Mouse (Mus musculus): Measurements from ENCODE around the gene Gipc3. TPM values are rescaled to one million over a fixed set of nuclear protein-coding genes. Genes with fewer than 3 reads are reported as not detected.
A peak's percentile ranks its signal among the peaks of the same experiment; 100 is the strongest.

The Gipc3 gene
- polyA plus RNA-seq, 1 experiment = 4.1 TPM

DNA sequence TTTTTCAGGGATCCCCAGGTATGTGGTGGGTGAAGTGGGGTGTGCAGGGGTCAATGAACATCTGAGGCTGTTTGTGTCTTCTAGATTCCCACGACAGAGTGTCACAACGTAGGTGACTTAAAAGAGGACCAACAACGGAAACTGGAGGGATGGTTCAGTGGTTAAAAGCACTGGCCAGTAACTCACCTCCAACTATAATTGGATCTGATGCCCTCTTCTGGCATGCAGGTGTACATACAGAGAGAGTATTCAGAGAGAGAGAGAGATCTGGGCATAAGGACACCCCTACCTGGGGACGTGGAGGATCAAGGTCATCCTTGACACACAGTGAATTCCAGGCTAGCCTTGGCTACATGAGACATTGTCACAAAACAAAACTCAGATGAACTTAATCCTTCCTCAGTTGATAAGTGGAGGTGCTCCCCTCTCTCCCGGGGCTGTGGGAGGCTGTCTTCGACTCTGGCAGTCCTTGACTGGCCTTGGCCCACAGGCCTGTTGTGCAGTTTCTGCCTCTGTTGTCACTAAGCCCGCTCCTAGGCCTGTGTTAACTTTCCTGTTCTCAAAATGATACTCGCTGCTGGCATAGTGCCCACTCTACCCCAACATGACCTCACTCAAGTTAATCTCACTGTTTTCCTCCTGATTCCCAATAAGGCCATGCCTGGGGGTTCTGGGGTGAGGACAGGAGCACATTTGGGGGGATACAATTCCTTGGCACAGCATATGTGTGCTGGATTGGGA is 1.5 kb upstream of the Gipc3 start:
- TF ChIP-seq POLR2A (IDR thresholded peaks at IDR 0.05; ENCODE audit: control insufficient read depth, low read depth, low read length) = no peak
- Histone ChIP-seq H3K36me3 (ENCODE audit: control insufficient read depth, insufficient read depth, low read length) (no peaks in the 10 kb centered on the region), H3K27me3 (ENCODE audit: control insufficient read depth, insufficient read depth, low read length) (no peaks in the 10 kb centered on the region), H3K4me3 (ENCODE audit: control insufficient read depth, low read depth, low read length) (no peak overlapping the region), H3K27ac (ENCODE audit: control insufficient read depth, insufficient read depth, low read depth, low read length) (peak overlapping the region; percentile 19; the same call in 1 of the 2 replicates), H3K4me1 (ENCODE audit: control insufficient read depth, insufficient read depth, low read length) (peaks cover 37% of the 10 kb centered on the region)

DNA sequence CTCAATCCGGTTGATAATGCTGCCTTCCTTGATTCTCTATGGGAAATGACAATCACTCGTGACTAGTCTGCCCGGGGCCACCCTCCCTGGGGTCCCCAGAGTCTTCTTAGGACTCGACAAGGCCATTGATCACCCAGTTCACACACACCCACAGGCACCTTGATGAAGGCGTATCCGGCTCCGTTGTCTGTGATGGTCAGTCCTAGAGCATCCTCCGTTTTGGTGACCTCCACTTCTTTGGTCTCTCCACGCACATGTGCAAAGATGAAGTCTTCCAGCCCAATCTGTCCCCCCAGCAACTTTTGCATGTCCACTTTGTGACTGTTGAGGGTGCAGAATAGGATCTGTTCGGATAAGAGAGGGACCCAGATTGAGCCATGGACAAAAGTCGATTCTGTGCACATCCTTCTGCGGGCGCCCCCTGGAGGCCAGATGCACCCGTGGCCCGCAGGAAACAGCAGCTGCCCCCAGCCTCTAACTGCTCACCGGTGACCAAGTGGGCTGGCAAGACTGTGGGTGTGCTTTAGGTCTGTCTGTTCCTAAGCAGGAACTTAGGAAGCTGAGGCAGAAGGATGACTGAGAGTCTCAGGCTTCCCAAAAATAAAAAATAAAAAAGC is 1.6 kb downstream of the Gipc3 start:
- no peak overlapping the region for H3K4me3 ChIP-seq (ENCODE audit: control insufficient read depth, low read depth, low read length)
- H3K27me3 ChIP-seq (ENCODE audit: control insufficient read depth, insufficient read depth, low read length) = no peaks in the 10 kb centered on the region
- peaks cover 45% of the 10 kb centered on the region for H3K4me1 ChIP-seq (ENCODE audit: control insufficient read depth, insufficient read depth, low read length)
- no peaks in the 10 kb centered on the region for H3K36me3 ChIP-seq (ENCODE audit: control insufficient read depth, insufficient read depth, low read length)
- TF ChIP-seq POLR2A (IDR thresholded peaks at IDR 0.05; ENCODE audit: control insufficient read depth, low read depth, low read length) (no peak), CTCF (IDR thresholded peaks at IDR 0.05; ENCODE audit: control insufficient read depth, insufficient read depth, insufficient replicate concordance, low read depth, low read length) (peak; percentile 64)
- H3K27ac ChIP-seq (ENCODE audit: control insufficient read depth, insufficient read depth, low read depth, low read length) = no peak overlapping the region

DNA sequence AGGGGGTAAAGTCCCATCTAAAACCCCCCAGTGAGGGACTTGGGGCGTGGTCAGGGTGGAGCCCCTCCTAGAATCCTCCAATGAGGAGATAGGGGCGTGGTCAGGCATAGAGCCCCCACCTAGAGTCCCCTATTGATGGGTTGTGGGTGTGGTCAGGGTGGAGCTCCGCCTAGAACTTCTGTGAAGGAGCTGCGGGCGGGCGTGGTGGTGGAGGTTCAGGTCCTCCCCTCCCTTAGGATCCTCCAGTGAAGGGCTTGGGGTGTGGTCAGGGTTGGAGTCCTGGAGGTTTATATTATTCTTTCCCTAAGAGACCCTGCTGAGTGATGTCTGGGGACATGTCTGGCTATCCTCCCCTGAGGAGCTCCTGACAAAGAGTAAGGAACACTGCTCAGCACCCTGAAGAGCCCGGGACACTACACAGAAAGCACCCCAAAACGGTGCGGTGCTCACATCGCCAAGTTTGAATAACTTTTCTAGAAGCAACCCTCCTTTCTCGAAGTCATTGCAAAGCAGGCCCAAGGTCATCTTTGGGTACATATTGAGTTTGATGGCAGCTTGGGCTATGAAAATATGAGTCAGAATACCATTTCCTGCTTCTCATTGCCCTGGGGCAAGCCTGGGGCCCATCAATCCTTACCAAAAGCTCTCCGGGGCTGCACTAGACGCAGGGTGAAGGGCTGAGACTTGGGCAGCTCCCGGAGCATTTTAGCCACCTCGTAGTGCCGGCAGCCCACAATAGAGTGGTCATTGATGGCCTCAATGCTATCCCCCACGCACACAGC is 2.3 kb downstream of the Gipc3 start:
- TF ChIP-seq CTCF (IDR thresholded peaks at IDR 0.05; ENCODE audit: control insufficient read depth, insufficient read depth, insufficient replicate concordance, low read depth, low read length) = no peak
- TF ChIP-seq POLR2A (IDR thresholded peaks at IDR 0.05; ENCODE audit: control insufficient read depth, low read depth, low read length) = no peak
- Histone ChIP-seq H3K27ac (ENCODE audit: control insufficient read depth, insufficient read depth, low read depth, low read length) (no peak overlapping the region), H3K4me3 (ENCODE audit: control insufficient read depth, low read depth, low read length) (no peak overlapping the region), H3K36me3 (ENCODE audit: control insufficient read depth, insufficient read depth, low read length) (no peaks in the 10 kb centered on the region), H3K4me1 (ENCODE audit: control insufficient read depth, insufficient read depth, low read length) (peaks cover 45% of the 10 kb centered on the region), H3K27me3 (ENCODE audit: control insufficient read depth, insufficient read depth, low read length) (no peaks in the 10 kb centered on the region)

DNA sequence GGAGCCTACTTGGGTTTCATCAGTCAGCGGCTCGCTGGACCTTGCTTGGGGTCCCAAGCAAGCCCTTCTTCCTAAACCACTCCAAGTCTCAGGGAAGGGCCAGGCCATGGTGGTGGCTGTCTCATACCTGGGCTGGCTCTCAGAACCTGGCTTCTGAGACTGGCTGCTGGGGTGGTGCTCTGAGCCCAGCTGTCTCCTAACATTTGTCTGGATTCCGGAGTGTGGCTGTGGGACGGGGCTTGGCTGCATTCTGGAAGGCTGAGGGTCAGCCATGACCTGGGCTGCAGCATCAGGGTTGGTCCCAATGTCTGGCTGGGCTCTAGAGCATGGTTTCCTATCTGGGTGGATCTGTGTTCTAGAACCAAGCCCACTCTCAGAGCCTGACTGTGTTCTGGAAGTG is 6.5 kb downstream of the Gipc3 start:
- H3K27me3 ChIP-seq (ENCODE audit: control insufficient read depth, insufficient read depth, low read length) = no peaks in the 10 kb centered on the region
- H3K4me1 ChIP-seq (ENCODE audit: control insufficient read depth, insufficient read depth, low read length) = peaks cover 43% of the 10 kb centered on the region
- TF ChIP-seq POLR2A (IDR thresholded peaks at IDR 0.05; ENCODE audit: control insufficient read depth, low read depth, low read length) (no peak), CTCF (IDR thresholded peaks at IDR 0.05; ENCODE audit: control insufficient read depth, insufficient read depth, insufficient replicate concordance, low read depth, low read length) (no peak)
- H3K4me3 ChIP-seq (ENCODE audit: control insufficient read depth, low read depth, low read length) = no peak overlapping the region
- H3K36me3 ChIP-seq (ENCODE audit: control insufficient read depth, insufficient read depth, low read length) = no peaks in the 10 kb centered on the region
- H3K27ac ChIP-seq (ENCODE audit: control insufficient read depth, insufficient read depth, low read depth, low read length) = no peak overlapping the region

DNA sequence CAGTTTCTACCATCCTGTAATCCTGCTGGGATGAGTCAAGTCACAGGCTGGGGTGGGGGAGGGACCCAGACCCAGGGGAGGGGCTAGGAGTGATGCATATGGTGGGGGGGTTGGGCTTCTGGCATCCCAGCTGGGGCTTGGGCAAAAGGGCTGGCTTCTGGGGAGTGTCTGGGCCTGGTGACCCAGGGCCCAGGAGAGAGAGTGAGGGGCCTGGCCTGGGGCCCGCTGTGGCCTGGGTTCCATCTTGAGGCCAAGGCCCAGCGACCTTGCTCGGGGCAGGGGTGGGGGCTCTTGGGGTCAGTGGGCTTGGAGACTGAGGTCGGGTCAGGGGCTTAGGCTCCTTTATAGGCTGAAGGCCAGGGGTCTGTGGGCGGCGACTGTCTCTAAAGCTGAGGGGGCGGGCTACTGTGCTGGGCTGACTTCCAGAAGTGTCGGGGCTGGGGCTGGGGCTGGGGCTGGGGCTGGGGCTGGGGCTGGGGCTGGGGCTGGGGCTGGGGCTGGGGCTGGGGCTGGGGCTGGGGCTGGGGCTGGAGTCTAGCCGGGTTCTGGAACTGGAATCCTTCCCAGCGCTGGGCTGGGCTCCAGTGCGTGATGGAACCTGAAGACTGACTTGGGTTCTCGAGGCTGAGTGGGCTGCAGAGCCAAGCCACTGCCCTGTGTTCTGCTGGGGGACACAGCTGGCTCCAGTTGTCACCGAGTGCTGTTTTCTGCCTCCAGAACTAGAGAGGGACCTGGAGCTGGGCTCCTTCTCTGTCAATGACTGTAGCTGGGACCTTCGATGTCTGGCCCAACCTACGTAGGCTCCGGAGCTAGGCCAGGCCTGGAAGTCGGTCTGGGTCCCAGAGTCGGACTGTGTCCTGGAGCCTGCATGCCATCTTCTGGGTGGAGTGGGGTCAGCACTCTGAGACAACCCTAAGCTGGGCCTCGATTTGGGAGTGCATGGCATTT is 7.4 kb downstream of the Gipc3 start:
- TF ChIP-seq POLR2A (IDR thresholded peaks at IDR 0.05; ENCODE audit: control insufficient read depth, low read depth, low read length) (no peak), CTCF (IDR thresholded peaks at IDR 0.05; ENCODE audit: control insufficient read depth, insufficient read depth, insufficient replicate concordance, low read depth, low read length) (no peak)
- Histone ChIP-seq H3K27me3 (ENCODE audit: control insufficient read depth, insufficient read depth, low read length) (no peaks in the 10 kb centered on the region), H3K4me3 (ENCODE audit: control insufficient read depth, low read depth, low read length) (no peak overlapping the region), H3K4me1 (ENCODE audit: control insufficient read depth, insufficient read depth, low read length) (peaks cover 36% of the 10 kb centered on the region), H3K27ac (ENCODE audit: control insufficient read depth, insufficient read depth, low read depth, low read length) (no peak overlapping the region), H3K36me3 (ENCODE audit: control insufficient read depth, insufficient read depth, low read length) (no peaks in the 10 kb centered on the region)

DNA sequence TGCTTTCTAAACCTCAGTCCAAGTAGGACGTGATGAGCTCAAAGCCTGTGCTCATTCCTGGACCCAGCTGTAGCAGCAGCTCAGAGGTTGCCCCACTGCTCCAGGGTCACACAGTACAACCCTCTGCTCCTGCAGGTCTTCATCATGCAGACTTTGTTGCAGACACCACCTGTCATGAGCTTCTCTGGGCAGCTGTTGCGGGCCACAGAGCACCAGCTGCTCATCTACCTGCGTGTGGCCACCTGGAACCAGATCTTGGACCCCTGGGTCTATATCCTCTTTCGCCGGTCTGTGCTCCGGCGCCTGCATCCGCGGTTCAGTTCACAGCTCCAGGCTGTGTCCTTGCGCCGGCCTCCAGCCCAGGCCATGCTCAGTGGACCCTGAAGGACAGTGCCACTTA is 8.7 kb downstream of the Gipc3 start:
- Histone ChIP-seq H3K36me3 (ENCODE audit: control insufficient read depth, insufficient read depth, low read length) (no peaks in the 10 kb centered on the region), H3K4me3 (ENCODE audit: control insufficient read depth, low read depth, low read length) (no peak overlapping the region), H3K27ac (ENCODE audit: control insufficient read depth, insufficient read depth, low read depth, low read length) (no peak overlapping the region), H3K4me1 (ENCODE audit: control insufficient read depth, insufficient read depth, low read length) (peaks cover 30% of the 10 kb centered on the region), H3K27me3 (ENCODE audit: control insufficient read depth, insufficient read depth, low read length) (no peaks in the 10 kb centered on the region)
- TF ChIP-seq POLR2A (IDR thresholded peaks at IDR 0.05; ENCODE audit: control insufficient read depth, low read depth, low read length) = no peak
- TF ChIP-seq CTCF (IDR thresholded peaks at IDR 0.05; ENCODE audit: control insufficient read depth, insufficient read depth, insufficient replicate concordance, low read depth, low read length) = no peak

All from testis, adult 2 months (tissue).